Mouse (Mus musculus) kidney, adult 2 months (tissue): Measurements from ENCODE around the gene Kdelr1.

Experiments
- CTCF ChIP-seq: fragments of 200-500 bp; conservative IDR thresholded peaks from 2 replicates; pipeline ENCODE4 v1.5.1; 2011; ENCODE audit warnings: low read depth, mild to moderate bottlenecking, control low read depth, low read length, moderate library complexity, mixed read lengths; ENCODE audit not compliant: insufficient read depth, insufficient read length
- POLR2A ChIP-seq: fragments of 200-500 bp; IDR thresholded peaks from one replicate; pipeline ENCODE4 v1.6.1; 2011; ENCODE audit warnings: low read depth, low read length, control low read depth

DNA sequence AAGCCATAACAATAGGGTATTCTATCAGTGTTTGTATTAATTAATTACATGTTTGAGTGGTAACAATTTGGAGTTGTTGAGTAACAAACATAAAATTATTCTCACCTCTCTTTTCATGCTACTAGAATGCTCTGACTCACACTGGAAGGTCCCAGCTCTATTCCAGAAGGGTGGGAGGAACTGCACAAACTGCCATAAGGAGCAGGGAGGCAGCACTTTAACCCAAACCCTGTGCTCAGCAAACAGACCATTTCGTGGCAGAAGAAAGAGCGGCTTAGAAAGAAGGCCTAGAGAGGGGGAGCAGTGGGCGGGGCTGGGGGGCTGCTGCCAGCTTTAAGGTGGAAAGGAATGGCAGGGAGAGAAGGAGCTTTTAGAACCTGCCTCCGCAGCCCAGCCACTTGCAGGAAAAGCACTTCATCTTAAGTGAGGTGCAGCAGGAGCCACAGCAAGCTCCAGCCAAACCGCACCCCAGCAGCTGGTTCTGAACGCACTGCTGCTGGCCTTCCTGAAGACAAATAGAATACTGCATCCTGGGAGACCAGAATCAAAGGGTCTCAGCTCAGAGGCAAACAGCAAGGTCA lies 24.0 kb upstream of the Kdelr1 start:
- TF ChIP-seq POLR2A = no peak
- no peak for TF ChIP-seq CTCF
